Mouse (Mus musculus): Measurements from ENCODE around the gene Cym. TPM values are rescaled to one million over a fixed set of nuclear protein-coding genes. Genes with fewer than 3 reads are reported as not detected.

Cym gene
- polyA plus RNA-seq, 1 experiment, result not detected

DNA sequence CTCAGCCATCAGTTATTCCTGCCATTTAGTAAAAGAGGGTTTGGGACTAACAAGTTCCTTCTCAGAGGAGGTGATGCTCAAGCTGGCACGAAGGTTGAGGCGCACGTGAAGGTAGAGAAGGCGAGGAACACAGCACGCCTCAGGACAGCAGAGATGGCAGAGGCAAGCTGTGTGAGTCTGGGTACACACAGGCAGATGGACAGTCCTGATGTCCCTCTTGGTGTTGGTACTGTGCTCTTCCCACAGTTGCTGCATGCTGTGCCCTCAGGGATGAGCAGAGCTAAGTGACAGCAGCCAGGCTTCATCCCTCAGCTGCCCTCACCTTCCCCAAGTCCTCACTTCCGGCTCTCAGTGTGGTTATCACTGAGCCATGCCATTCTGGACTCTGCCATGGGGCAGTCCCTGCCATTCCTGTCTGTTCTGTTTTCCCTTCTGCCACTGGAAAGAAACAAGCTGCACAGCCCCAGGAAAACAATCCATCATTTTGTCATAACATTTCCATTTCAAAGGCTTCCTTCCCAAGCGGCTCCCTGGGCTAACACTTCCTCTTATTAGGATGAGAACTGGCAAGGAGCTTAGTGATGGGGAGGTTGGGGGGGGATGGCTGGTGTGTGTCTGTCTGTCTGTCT is 13.8 kb downstream of the Cym start:
- Histone ChIP-seq H3K4me1 (ENCODE audit: control insufficient read depth, insufficient read depth, low read length) (no peaks in the 10 kb centered on the region), H3K4me3 (ENCODE audit: control insufficient read depth, low read depth, low read length) (no peak overlapping the region), H3K27ac (ENCODE audit: control insufficient read depth, insufficient read depth, low read depth, low read length) (no peak overlapping the region), H3K27me3 (ENCODE audit: control insufficient read depth, insufficient read depth, low read length) (no peaks in the 10 kb centered on the region), H3K36me3 (ENCODE audit: control insufficient read depth, insufficient read depth, low read length) (no peaks in the 10 kb centered on the region)
- TF ChIP-seq POLR2A (IDR thresholded peaks at IDR 0.05; ENCODE audit: control insufficient read depth, low read depth, low read length), result no peak
- TF ChIP-seq CTCF (IDR thresholded peaks at IDR 0.05; ENCODE audit: control insufficient read depth, insufficient read depth, insufficient replicate concordance, low read depth, low read length), result no peak

DNA sequence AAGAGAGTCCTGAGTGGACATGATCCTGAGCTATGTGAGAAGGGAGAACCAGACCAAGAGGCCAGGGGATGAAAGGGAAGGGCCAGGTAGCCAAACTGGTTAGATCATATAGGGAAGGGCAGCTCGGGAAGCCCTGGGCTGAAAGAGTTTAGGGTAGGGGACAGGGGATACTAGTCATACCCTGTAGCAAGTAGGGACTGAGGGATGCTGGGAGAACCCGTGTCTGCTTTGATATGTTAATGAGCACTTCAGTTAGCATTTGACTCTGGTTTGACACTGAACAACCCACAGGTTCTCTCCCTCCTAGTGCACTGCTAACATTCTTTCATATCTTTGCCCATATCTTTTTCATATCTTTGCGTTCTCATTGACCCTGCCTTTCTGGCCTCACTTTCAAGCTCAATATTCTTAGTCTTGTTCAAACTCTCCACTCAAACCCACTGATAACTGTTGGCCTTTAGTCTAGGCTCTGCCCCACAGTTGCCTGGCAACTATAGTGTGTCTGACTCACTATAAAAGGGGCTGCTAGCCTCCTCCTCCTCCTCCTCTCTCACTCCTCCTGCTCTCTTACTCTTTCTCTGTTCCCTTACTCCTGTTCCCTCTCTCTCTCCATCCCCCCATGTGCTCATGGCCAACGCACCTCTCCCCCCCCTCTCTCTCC is 14.9 kb downstream of the Cym start:
- Histone ChIP-seq H3K4me3 (ENCODE audit: control insufficient read depth, low read depth, low read length) (no peak overlapping the region), H3K4me1 (ENCODE audit: control insufficient read depth, insufficient read depth, low read length) (no peaks in the 10 kb centered on the region), H3K27me3 (ENCODE audit: control insufficient read depth, insufficient read depth, low read length) (no peaks in the 10 kb centered on the region), H3K36me3 (ENCODE audit: control insufficient read depth, insufficient read depth, low read length) (no peaks in the 10 kb centered on the region), H3K27ac (ENCODE audit: control insufficient read depth, insufficient read depth, low read depth, low read length) (no peak overlapping the region)
- TF ChIP-seq POLR2A (IDR thresholded peaks at IDR 0.05; ENCODE audit: control insufficient read depth, low read depth, low read length) (no peak), CTCF (IDR thresholded peaks at IDR 0.05; ENCODE audit: control insufficient read depth, insufficient read depth, insufficient replicate concordance, low read depth, low read length) (no peak)

DNA sequence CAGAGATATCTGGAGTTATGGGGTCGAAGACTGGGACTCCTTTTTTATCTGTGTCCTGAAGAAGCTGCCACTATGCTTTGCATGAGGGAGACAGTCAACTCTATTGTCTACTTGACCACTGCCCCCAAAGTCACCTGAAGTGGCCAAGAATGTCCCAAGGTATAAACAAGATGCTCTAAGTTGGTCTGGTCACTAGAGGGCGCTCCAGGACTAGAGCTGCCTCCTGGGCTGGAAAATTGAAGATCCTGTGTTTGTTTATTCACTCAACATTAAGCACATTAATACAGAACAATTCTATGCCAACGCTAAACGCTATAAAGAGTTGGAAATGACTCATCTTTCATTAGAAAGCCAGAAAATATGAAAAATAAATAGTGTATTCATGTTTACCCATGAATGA is 15.5 kb downstream of the Cym start:
- H3K4me3 ChIP-seq (ENCODE audit: control insufficient read depth, low read depth, low read length), result no peak overlapping the region
- H3K27me3 ChIP-seq (ENCODE audit: control insufficient read depth, insufficient read depth, low read length), result no peaks in the 10 kb centered on the region
- no peaks in the 10 kb centered on the region for H3K4me1 ChIP-seq (ENCODE audit: control insufficient read depth, insufficient read depth, low read length)
- H3K27ac ChIP-seq (ENCODE audit: control insufficient read depth, insufficient read depth, low read depth, low read length), result no peak overlapping the region
- H3K36me3 ChIP-seq (ENCODE audit: control insufficient read depth, insufficient read depth, low read length), result no peaks in the 10 kb centered on the region
- TF ChIP-seq CTCF (IDR thresholded peaks at IDR 0.05; ENCODE audit: control insufficient read depth, insufficient read depth, insufficient replicate concordance, low read depth, low read length) (peak; percentile 46; the same call in 1 of the 2 replicates), POLR2A (IDR thresholded peaks at IDR 0.05; ENCODE audit: control insufficient read depth, low read depth, low read length) (no peak)

DNA sequence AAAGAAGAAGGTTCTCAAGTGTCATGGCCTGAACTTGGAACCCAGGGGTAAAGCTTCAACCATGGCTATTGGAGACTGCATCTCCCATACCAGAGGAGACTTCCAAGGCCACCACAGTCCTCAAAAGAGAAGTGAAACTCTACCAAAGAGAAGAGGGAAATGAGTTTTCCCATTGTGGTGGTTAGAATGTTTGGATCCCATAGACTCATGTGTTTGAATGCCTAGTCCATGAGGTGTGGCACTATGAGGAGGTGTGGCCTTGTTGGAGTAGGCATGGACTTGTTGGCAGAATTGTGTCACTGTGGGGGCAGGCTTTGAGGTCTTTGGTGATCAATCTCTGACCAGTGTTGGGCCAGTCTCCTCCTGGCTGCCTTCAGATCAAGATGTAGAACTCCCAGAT is 16.4 kb downstream of the Cym start:
- TF ChIP-seq POLR2A (IDR thresholded peaks at IDR 0.05; ENCODE audit: control insufficient read depth, low read depth, low read length) (no peak), CTCF (IDR thresholded peaks at IDR 0.05; ENCODE audit: control insufficient read depth, insufficient read depth, insufficient replicate concordance, low read depth, low read length) (no peak)
- no peaks in the 10 kb centered on the region for H3K27me3 ChIP-seq (ENCODE audit: control insufficient read depth, insufficient read depth, low read length)
- H3K4me1 ChIP-seq (ENCODE audit: control insufficient read depth, insufficient read depth, low read length), result no peaks in the 10 kb centered on the region
- no peak overlapping the region for H3K4me3 ChIP-seq (ENCODE audit: control insufficient read depth, low read depth, low read length)
- no peak overlapping the region for H3K27ac ChIP-seq (ENCODE audit: control insufficient read depth, insufficient read depth, low read depth, low read length)
- no peaks in the 10 kb centered on the region for H3K36me3 ChIP-seq (ENCODE audit: control insufficient read depth, insufficient read depth, low read length)

DNA sequence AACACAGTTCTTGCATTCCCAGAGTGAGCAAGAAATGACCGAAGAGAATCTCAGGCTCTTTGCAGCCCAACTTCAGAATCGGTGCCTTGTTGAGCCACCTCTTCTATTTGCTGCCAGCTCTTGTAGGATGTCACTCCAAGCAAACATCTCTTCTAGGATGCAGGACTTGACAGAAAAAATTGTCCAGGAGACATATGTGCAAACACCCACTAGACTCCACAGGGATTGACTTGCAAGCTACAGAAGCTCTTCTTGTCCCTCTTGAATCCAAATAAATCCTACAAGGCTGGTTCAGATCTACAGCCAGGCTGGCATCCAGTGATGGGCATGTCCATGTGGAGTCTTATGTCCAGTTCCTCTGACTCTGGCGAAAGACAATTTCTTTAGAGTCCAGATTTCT is 17.1 kb downstream of the Cym start:
- TF ChIP-seq CTCF (IDR thresholded peaks at IDR 0.05; ENCODE audit: control insufficient read depth, insufficient read depth, insufficient replicate concordance, low read depth, low read length), result no peak
- no peak for TF ChIP-seq POLR2A (IDR thresholded peaks at IDR 0.05; ENCODE audit: control insufficient read depth, low read depth, low read length)
- Histone ChIP-seq H3K4me1 (ENCODE audit: control insufficient read depth, insufficient read depth, low read length) (no peaks in the 10 kb centered on the region), H3K36me3 (ENCODE audit: control insufficient read depth, insufficient read depth, low read length) (no peaks in the 10 kb centered on the region), H3K27me3 (ENCODE audit: control insufficient read depth, insufficient read depth, low read length) (no peaks in the 10 kb centered on the region), H3K27ac (ENCODE audit: control insufficient read depth, insufficient read depth, low read depth, low read length) (no peak overlapping the region), H3K4me3 (ENCODE audit: control insufficient read depth, low read depth, low read length) (no peak overlapping the region)

DNA sequence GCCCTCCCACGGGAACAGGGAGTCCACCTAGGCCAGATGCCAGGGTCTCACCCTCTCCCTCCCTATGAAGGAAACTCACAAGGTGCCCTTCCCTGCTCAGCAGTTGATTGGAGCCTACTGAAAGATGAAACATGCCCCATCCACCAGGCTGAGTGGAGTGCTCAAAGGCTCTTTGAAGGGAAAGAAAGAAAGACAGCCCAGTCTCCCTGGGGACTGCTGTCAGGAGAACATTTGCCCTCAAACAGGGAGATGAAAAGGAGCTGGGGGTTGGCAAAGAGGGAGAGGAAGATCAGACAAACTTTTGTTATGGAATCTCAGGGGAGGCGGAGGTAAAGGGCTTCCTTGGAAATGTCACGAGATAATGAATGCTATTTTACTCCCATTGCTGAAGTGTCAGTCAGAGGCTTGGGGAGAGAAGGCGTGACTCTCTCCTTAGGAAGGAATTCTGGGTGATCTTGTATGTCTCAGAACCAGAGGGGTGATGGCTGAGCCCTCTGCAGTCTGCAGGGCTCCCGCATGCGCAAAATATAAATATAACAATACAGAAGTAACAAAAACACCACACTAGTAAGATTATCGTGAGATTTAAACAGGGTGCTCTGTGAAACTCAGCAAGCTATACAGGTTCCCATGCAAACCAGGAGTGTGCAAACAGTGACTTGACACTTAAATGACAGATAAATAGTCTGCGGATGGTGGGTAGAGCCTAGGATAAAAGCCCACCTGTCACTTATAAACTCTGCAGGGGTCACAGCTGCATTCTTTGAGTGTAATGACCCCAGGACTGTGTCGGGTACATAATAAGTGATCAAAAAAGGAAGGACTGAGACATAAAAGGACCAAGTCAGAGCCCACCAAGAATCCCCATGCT is 20.0 kb downstream of the Cym start:
- Histone ChIP-seq H3K4me1 (ENCODE audit: control insufficient read depth, insufficient read depth, low read length) (no peaks in the 10 kb centered on the region), H3K36me3 (ENCODE audit: control insufficient read depth, insufficient read depth, low read length) (no peaks in the 10 kb centered on the region), H3K27ac (ENCODE audit: control insufficient read depth, insufficient read depth, low read depth, low read length) (no peak overlapping the region), H3K27me3 (ENCODE audit: control insufficient read depth, insufficient read depth, low read length) (no peaks in the 10 kb centered on the region), H3K4me3 (ENCODE audit: control insufficient read depth, low read depth, low read length) (no peak overlapping the region)
- TF ChIP-seq POLR2A (IDR thresholded peaks at IDR 0.05; ENCODE audit: control insufficient read depth, low read depth, low read length) (no peak), CTCF (IDR thresholded peaks at IDR 0.05; ENCODE audit: control insufficient read depth, insufficient read depth, insufficient replicate concordance, low read depth, low read length) (no peak)
